Mouse (Mus musculus) MEL (cell line): Measurements from ENCODE around the gene Pla2g2c. TPM values are rescaled to one million over a fixed set of nuclear protein-coding genes. Genes with fewer than 3 reads are reported as not detected.
A peak's percentile ranks its signal among the peaks of the same experiment; 100 is the strongest.

Source experiments
- DNase-seq: peaks from one replicate; pipeline ENCODE4 v3.0.0; 2011; ENCODE audit warnings: low read depth, low spot score
- H3K27ac ChIP-seq: 2 replicates; pipeline ENCODE4 v1.5.1; 2012; ENCODE audit warnings: low read depth, mild to moderate bottlenecking, control low read depth, low read length, moderate library complexity; ENCODE audit not compliant: control insufficient read depth
- H3K27me3 ChIP-seq, 2 experiments: fragments of 150-350 bp in 1 of 2; sonication (generic) in 1 of 2; 2 replicates each; pipeline ENCODE4 v1.6.1; 2012; ENCODE audit warnings: low read length in 2 of 2, mild to moderate bottlenecking in 2 of 2, improper control_type of control experiment in 1 of 2, moderate library complexity in 1 of 2; ENCODE audit not compliant: insufficient read depth in 2 of 2, control insufficient read depth in 1 of 2
- H3K36me3 ChIP-seq, 2 experiments: 2 replicates each; pipeline ENCODE4 v1.6.1; 2012 to 2014; ENCODE audit warnings: low read length in 2 of 2, improper control_type of control experiment in 1 of 2, inconsistent platforms in 1 of 2, mild to moderate bottlenecking in 1 of 2; ENCODE audit not compliant: insufficient read depth in 2 of 2, control insufficient read depth in 1 of 2
- H3K4me1 ChIP-seq, 2 experiments: fragments of 150-350 bp in 1 of 2; sonication (generic) in 1 of 2; 2 replicates each; pipeline ENCODE4 v1.6.1; 2012; ENCODE audit warnings: low read length in 2 of 2, improper control_type of control experiment in 1 of 2, mild to moderate bottlenecking in 1 of 2; ENCODE audit not compliant: insufficient read depth in 2 of 2, control insufficient read depth in 1 of 2
- H3K4me3 ChIP-seq, 2 experiments: fragments of 150-350 bp in 1 of 2; sonication (generic) in 1 of 2; 2 replicates each; pipeline ENCODE4 v1.5.1; 2012; ENCODE audit warnings: low read depth in 2 of 2, low read length in 2 of 2, mild to moderate bottlenecking in 2 of 2, moderate library complexity in 2 of 2, control low read depth in 1 of 2, improper control_type of control experiment in 1 of 2; ENCODE audit not compliant: control insufficient read depth in 1 of 2, insufficient read depth in 1 of 2
- H3K79me2 ChIP-seq: 2 replicates; pipeline ENCODE4 v1.6.1; 2012; ENCODE audit warnings: mild to moderate bottlenecking, low read length, moderate library complexity; ENCODE audit not compliant: control insufficient read depth, poor library complexity, insufficient read depth
- H3K9ac ChIP-seq: 2 replicates; pipeline ENCODE4 v1.6.1; 2012; ENCODE audit warnings: low read depth, mild to moderate bottlenecking, control low read depth, low read length, moderate library complexity; ENCODE audit not compliant: control insufficient read depth, poor library complexity, severe bottlenecking
- H3K9me3 ChIP-seq: fragments of 150-350 bp; sonication (generic); replicated peaks from 2 replicates; pipeline ENCODE4 v1.6.1; 2012; ENCODE audit warnings: mild to moderate bottlenecking, low read length, improper control_type of control experiment, moderate library complexity; ENCODE audit not compliant: insufficient read depth
- BHLHE40 ChIP-seq: IDR thresholded peaks from 2 replicates; pipeline ENCODE4 v1.6.1; 2012; ENCODE audit warnings: low read depth, mild to moderate bottlenecking, inconsistent platforms, low read length, improper control_type of control experiment, borderline replicate concordance
- CHD2 ChIP-seq: IDR thresholded peaks from 2 replicates; pipeline ENCODE4 v1.6.1; 2011; ENCODE audit warnings: low read length, improper control_type of control experiment
- CTCF ChIP-seq, 3 experiments: IDR thresholded peaks in 2 of 3; conservative IDR thresholded peaks in 1 of 3; 2 replicates each; pipeline ENCODE4 v1.5.1; 2011 to 2012; ENCODE audit warnings: low read length in 3 of 3, low read depth in 2 of 3, mild to moderate bottlenecking in 2 of 3, improper control_type of control experiment in 1 of 3, inconsistent platforms in 1 of 3, mixed read lengths in 1 of 3, moderate library complexity in 1 of 3; ENCODE audit not compliant: control insufficient read depth in 1 of 3, insufficient read depth in 1 of 3, poor library complexity in 1 of 3, severe bottlenecking in 1 of 3
- ELF1 ChIP-seq: IDR thresholded peaks from 2 replicates; pipeline ENCODE4 v1.6.1; 2014; ENCODE audit warnings: low read depth, mild to moderate bottlenecking, inconsistent platforms, low read length, improper control_type of control experiment, moderate library complexity
- GABPA ChIP-seq: IDR thresholded peaks from 2 replicates; pipeline ENCODE4 v1.6.1; 2012; ENCODE audit warnings: low read depth, mild to moderate bottlenecking, inconsistent platforms, low read length, improper control_type of control experiment, moderate library complexity
- KAT2A ChIP-seq: conservative IDR thresholded peaks from 2 replicates; pipeline ENCODE4 v1.6.1; 2012; ENCODE audit warnings: low read depth, low read length, improper control_type of control experiment, inconsistent platforms
- MAX ChIP-seq: IDR thresholded peaks from 2 replicates; pipeline ENCODE4 v1.6.1; 2011; ENCODE audit warnings: low read length, improper control_type of control experiment
- MAZ ChIP-seq: IDR thresholded peaks from 2 replicates; pipeline ENCODE4 v1.6.1; 2012; ENCODE audit warnings: low read depth, mild to moderate bottlenecking, inconsistent platforms, low read length, improper control_type of control experiment
- MXI1 ChIP-seq: IDR thresholded peaks from 2 replicates; pipeline ENCODE4 v1.6.1; 2011; ENCODE audit warnings: mild to moderate bottlenecking, low read depth, low read length, improper control_type of control experiment
- MYB ChIP-seq: IDR thresholded peaks from 2 replicates; pipeline ENCODE4 v1.6.1; 2011; ENCODE audit warnings: mild to moderate bottlenecking, low read depth, low read length, improper control_type of control experiment
- MYC ChIP-seq: IDR thresholded peaks from 2 replicates; pipeline ENCODE4 v1.6.1; 2011; ENCODE audit warnings: low read depth, mild to moderate bottlenecking, low read length, improper control_type of control experiment, moderate library complexity
- NRF1 ChIP-seq: IDR thresholded peaks from 2 replicates; pipeline ENCODE4 v1.6.1; 2014; ENCODE audit warnings: low read depth, mild to moderate bottlenecking, inconsistent platforms, low read length, improper control_type of control experiment, moderate library complexity; ENCODE audit not compliant: poor library complexity, insufficient read depth, severe bottlenecking
- RAD21 ChIP-seq: IDR thresholded peaks from 2 replicates; pipeline ENCODE4 v1.6.1; 2011; ENCODE audit warnings: mild to moderate bottlenecking, low read depth, low read length, improper control_type of control experiment
- RCOR1 ChIP-seq: IDR thresholded peaks from 2 replicates; pipeline ENCODE4 v1.6.1; 2012; ENCODE audit warnings: low read depth, mild to moderate bottlenecking, inconsistent platforms, low read length, improper control_type of control experiment
- SIN3A ChIP-seq: IDR thresholded peaks from 2 replicates; pipeline ENCODE4 v1.6.1; 2012; ENCODE audit warnings: low read length, improper control_type of control experiment, inconsistent platforms
- SMC3 ChIP-seq: IDR thresholded peaks from 2 replicates; pipeline ENCODE4 v1.6.1; 2011; ENCODE audit warnings: low read depth, low read length, improper control_type of control experiment
- TAL1 ChIP-seq: IDR thresholded peaks from 2 replicates; pipeline ENCODE4 v1.6.1; 2012; ENCODE audit warnings: mild to moderate bottlenecking, inconsistent platforms, low read length, moderate library complexity, mixed read lengths
- TBP ChIP-seq: IDR thresholded peaks from 2 replicates; pipeline ENCODE4 v1.8.0; 2011; ENCODE audit warnings: low read depth, low read length, improper control_type of control experiment
- UBTF ChIP-seq: IDR thresholded peaks from 2 replicates; pipeline ENCODE4 v1.6.1; 2012; ENCODE audit warnings: low read depth, mild to moderate bottlenecking, inconsistent platforms, low read length, improper control_type of control experiment, moderate library complexity, borderline replicate concordance; ENCODE audit not compliant: insufficient read depth
- USF2 ChIP-seq, 2 experiments: IDR thresholded peaks; 2 replicates each; pipeline ENCODE4 v1.6.1; 2011 to 2012; ENCODE audit warnings: improper control_type of control experiment in 2 of 2, low read length in 2 of 2, borderline replicate concordance in 1 of 2, inconsistent platforms in 1 of 2, low read depth in 1 of 2, mild to moderate bottlenecking in 1 of 2; ENCODE audit not compliant: insufficient read depth in 1 of 2
- ZC3H11A ChIP-seq: IDR thresholded peaks from 2 replicates; pipeline ENCODE4 v1.6.1; 2012; ENCODE audit warnings: low read depth, mild to moderate bottlenecking, inconsistent platforms, low read length, improper control_type of control experiment
- ZKSCAN1 ChIP-seq: IDR thresholded peaks from 2 replicates; pipeline ENCODE4 v1.6.1; 2012; ENCODE audit warnings: low read depth, mild to moderate bottlenecking, inconsistent platforms, low read length, improper control_type of control experiment, moderate library complexity
- ZMIZ1 ChIP-seq: IDR thresholded peaks from 2 replicates; pipeline ENCODE4 v1.6.1; 2012; ENCODE audit warnings: low read depth, mild to moderate bottlenecking, inconsistent platforms, low read length, improper control_type of control experiment, moderate library complexity
- ZNF384 ChIP-seq: IDR thresholded peaks from 2 replicates; pipeline ENCODE4 v1.6.1; 2012; ENCODE audit warnings: low read depth, mild to moderate bottlenecking, inconsistent platforms, low read length, improper control_type of control experiment
- polyA plus RNA-seq, 2 experiments: library from polyadenylated mRNA; stranded (reverse) in 1 of 2; unstranded in 1 of 2; fragments of >175 nt in 1 of 2; fragments of >200 nt in 1 of 2; gene quantifications; 2 replicates each; pipeline versions ENCODE4 v1.2.1 to v1.2.4; 2012; ENCODE audit warnings: low replicate concordance in 2 of 2, low read depth in 1 of 2; ENCODE audit not compliant: insufficient read length in 2 of 2, insufficient read depth in 1 of 2, missing spikeins in 1 of 2
- total RNA-seq: library from RNA; depleted of rRNA; stranded (reverse); fragments of 300-350 nt; gene quantifications from 2 replicates; pipeline ENCODE4 v1.2.3, GENCODE M21; 2012

The Pla2g2c gene
- total and polyA plus RNA-seq, 3 experiments: not detected

GRCm38 (mm10) chr4:138698296-138698695, 26.3 kb upstream of the Pla2g2c start:
- TF ChIP-seq MYC: no peak
- no peak for TF ChIP-seq MXI1
- TF ChIP-seq CTCF (IDR thresholded peaks at IDR 0.05 in 2 of 3, conservative IDR thresholded peaks at IDR 0.05 in 1 of 3; ENCODE audit: control insufficient read depth in 1 of 3, insufficient read depth in 1 of 3, low read depth in 2 of 3, low read length in 3 of 3, poor library complexity in 1 of 3, severe bottlenecking in 1 of 3): no peak
- TF ChIP-seq ZNF384: no peak
- TF ChIP-seq TBP: no peak
- no peak for DNase-seq
- no peak overlapping the region for H3K9ac ChIP-seq
- no peaks in the 10 kb centered on the region for H3K36me3 ChIP-seq
- H3K79me2 ChIP-seq: no peaks in the 10 kb centered on the region
- no peak overlapping the region for H3K4me3 ChIP-seq
- no peaks in the 10 kb centered on the region for H3K27me3 ChIP-seq
- H3K4me1 ChIP-seq: no peaks in the 10 kb centered on the region
- no peaks in the 10 kb centered on the region for H3K9me3 ChIP-seq
- no peak overlapping the region for H3K27ac ChIP-seq

- Histone ChIP-seq H3K36me3 (no peaks in the 10 kb centered on the region), H3K27ac (no peak overlapping the region), H3K79me2 (no peaks in the 10 kb centered on the region), H3K9ac (no peak overlapping the region), H3K4me3 (no peak overlapping the region), H3K4me1 (no peaks in the 10 kb centered on the region), H3K27me3 (no peaks in the 10 kb centered on the region), H3K9me3 (no peaks in the 10 kb centered on the region)
- TF ChIP-seq MAZ: no peak
- no peak for TF ChIP-seq RCOR1
- TF ChIP-seq SMC3: peak; percentile 33; the same call in 1 of the 2 replicates
- no peak; the same call in 1 of the 2 replicates for TF ChIP-seq RAD21
- TF ChIP-seq GABPA: no peak
- peak; percentile 30 to 44 (median 37); a peak in 5 of 6 replicates for TF ChIP-seq CTCF (IDR thresholded peaks at IDR 0.05 in 2 of 3, conservative IDR thresholded peaks at IDR 0.05 in 1 of 3; ENCODE audit: control insufficient read depth in 1 of 3, insufficient read depth in 1 of 3, low read depth in 2 of 3, low read length in 3 of 3, poor library complexity in 1 of 3, severe bottlenecking in 1 of 3)
- no peak for TF ChIP-seq USF2 (IDR thresholded peaks at IDR 0.05; ENCODE audit: borderline replicate concordance in 1 of 2, insufficient read depth in 1 of 2, low read depth in 1 of 2, low read length in 2 of 2)
- DNase-seq: peak; percentile 29
Measured at GRCm38 (mm10) chr4:138700184-138700982, 24.2 kb upstream of the Pla2g2c start.

- no peaks in the 10 kb centered on the region for H3K27me3 ChIP-seq
- H3K9me3 ChIP-seq: no peaks in the 10 kb centered on the region
- no peak overlapping the region for H3K27ac ChIP-seq
- H3K4me3 ChIP-seq: no peak overlapping the region
- no peak overlapping the region for H3K9ac ChIP-seq
- DNase-seq: no peak
- H3K36me3 ChIP-seq: no peaks in the 10 kb centered on the region
- H3K4me1 ChIP-seq: no peaks in the 10 kb centered on the region
- no peaks in the 10 kb centered on the region for H3K79me2 ChIP-seq
- TF ChIP-seq KAT2A: no peak
- no peak for TF ChIP-seq RAD21
- no peak for TF ChIP-seq ZMIZ1
- no peak for TF ChIP-seq MAZ
- no peak for TF ChIP-seq MYB
- TF ChIP-seq NRF1: no peak
- no peak for TF ChIP-seq MAX
- no peak for TF ChIP-seq TAL1
- TF ChIP-seq CHD2: no peak
- TF ChIP-seq UBTF: no peak
- TF ChIP-seq BHLHE40: no peak
- no peak for TF ChIP-seq ZC3H11A
- TF ChIP-seq SMC3: no peak
- TF ChIP-seq ELF1: no peak
- TF ChIP-seq ZKSCAN1: no peak
- TF ChIP-seq SIN3A: no peak
Measured at GRCm38 (mm10) chr4:138701111-138701510, 23.5 kb upstream of the Pla2g2c start.
